8 mouse cellular contexts compared by ENCODE assay signal in the genomic region with DNA sequence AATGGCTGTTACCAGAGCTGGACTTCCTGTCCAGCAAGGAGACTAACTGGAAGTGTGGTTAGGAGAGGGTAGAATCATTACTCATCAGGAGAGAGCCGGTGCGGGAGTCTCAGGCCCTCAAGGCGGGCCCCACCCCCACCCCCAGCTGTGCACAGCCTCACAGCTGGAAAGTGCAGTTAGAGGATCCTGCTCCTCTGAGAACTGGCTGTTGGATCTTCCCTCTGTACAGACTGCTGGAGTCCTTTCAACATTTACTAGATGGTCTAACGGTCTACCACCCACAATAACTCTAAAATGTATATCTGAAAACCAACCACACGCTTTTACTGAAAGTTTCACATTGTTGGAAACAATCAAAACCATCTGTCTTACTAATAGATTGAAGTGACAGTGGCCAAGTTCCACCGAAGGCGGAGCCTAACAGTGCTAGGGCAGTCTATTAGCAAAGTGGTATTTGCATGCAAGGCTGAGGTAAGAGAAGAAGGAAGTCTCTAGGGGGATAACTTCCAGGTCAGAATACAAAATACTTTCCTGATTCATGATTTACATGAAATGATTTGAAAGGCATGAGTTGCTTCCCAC.
A peak's percentile ranks its signal among the peaks of the same experiment; 100 is the strongest.
DNase-seq lines count a peak whose midpoint lies in the region; ATAC-seq and TF ChIP-seq lines count a peak whose summit lies in the region.

No protein-coding gene starts in this region.

- peak; percentile 23 for DNase-seq in layer of hippocampus, adult 9-11 months
- DNase-seq in layer of hippocampus, adult 9-10 months (ENCODE audit: low spot score) = no peak
- DNase-seq in MEL (ENCODE audit: low read depth, low spot score) = peak; percentile 32
- peak; percentile 50 for DNase-seq in gastrocnemius, adult 2 months
- DNase-seq in liver, postnatal 0 days = peak; percentile 26
- no peak for DNase-seq in right cerebral cortex, postnatal 14 days
- no peak for DNase-seq in left cerebral cortex, adult 8-10 months (ENCODE audit: low spot score in 2 of 2)
- DNase-seq in urinary bladder, postnatal 10 days (ENCODE audit: low spot score) = no peak

- WGBS in liver, postnatal 0 days (ENCODE audit: insufficient replicate concordance) = 20% methylated on average over 7 of the region's 7 CpGs

- H3K36me3 ChIP-seq in MEL (ENCODE audit: control insufficient read depth in 1 of 2, insufficient read depth in 2 of 2, low read length in 2 of 2) = peaks cover 0 to 7% of the 10 kb centered on the region in 2 experiments; a peak in 2 of 4 replicates
- no peaks in the 10 kb centered on the region for H3K36me3 ChIP-seq in liver, postnatal 0 days (replicated peaks; ENCODE audit: insufficient read depth, low read length)

- no peak for TF ChIP-seq CTCF in MEL (IDR thresholded peaks at IDR 0.05 in 2 of 3, conservative IDR thresholded peaks at IDR 0.05 in 1 of 3; ENCODE audit: control insufficient read depth in 1 of 3, insufficient read depth in 1 of 3, low read depth in 2 of 3, low read length in 3 of 3, poor library complexity in 1 of 3, severe bottlenecking in 1 of 3)
- no peak for TF ChIP-seq CTCF in gastrocnemius, adult 2 months (IDR thresholded peaks at IDR 0.05)
- TF ChIP-seq CTCF in liver, postnatal 0 days (IDR thresholded peaks at IDR 0.05; ENCODE audit: low read depth) = no peak

- no peak for TF ChIP-seq RAD21 in MEL (IDR thresholded peaks at IDR 0.05; ENCODE audit: low read depth, low read length)

- TF ChIP-seq EP300 in MEL (IDR thresholded peaks at IDR 0.05; ENCODE audit: low read depth in 1 of 2, low read length in 2 of 2) = no peak
- no peak for TF ChIP-seq EP300 in liver, postnatal 0 days (IDR thresholded peaks at IDR 0.05; ENCODE audit: low read depth)

- H3K27me3 ChIP-seq in MEL (ENCODE audit: control insufficient read depth in 1 of 2, insufficient read depth in 2 of 2, low read length in 2 of 2) = no peaks in the 10 kb centered on the region
- no peaks in the 10 kb centered on the region for H3K27me3 ChIP-seq in liver, postnatal 0 days (ENCODE audit: insufficient read depth, low read length)

- no peak overlapping the region for H3K4me3 ChIP-seq in MEL (ENCODE audit: control insufficient read depth in 1 of 2, insufficient read depth in 1 of 2, low read depth in 2 of 2, low read length in 2 of 2)
- no peak overlapping the region for H3K4me3 ChIP-seq in gastrocnemius, adult 2 months
- no peak overlapping the region for H3K4me3 ChIP-seq in liver, postnatal 0 days (ENCODE audit: low read depth, low read length)

- intact Hi-C loops in gastrocnemius, adult 2 months (cut with DNase I) = no loop called here

- H3K4me1 ChIP-seq in MEL (ENCODE audit: control insufficient read depth in 1 of 2, insufficient read depth in 2 of 2, low read length in 2 of 2) = peaks cover 0 to 14% of the 10 kb centered on the region in 2 experiments; a peak in 2 of 4 replicates
- peaks cover 9% of the 10 kb centered on the region for H3K4me1 ChIP-seq in liver, postnatal 0 days (ENCODE audit: insufficient read depth)

- TF ChIP-seq POLR2A in MEL (IDR thresholded peaks at IDR 0.05; ENCODE audit: control insufficient read depth in 1 of 2, insufficient read depth in 1 of 2, low read depth in 1 of 2, low read length in 2 of 2, poor library complexity in 1 of 2) = no peak

- no peak overlapping the region for H3K27ac ChIP-seq in MEL (ENCODE audit: control insufficient read depth, low read depth, low read length)
- H3K27ac ChIP-seq in gastrocnemius, adult 2 months = peak overlapping the region; percentile 74
- H3K27ac ChIP-seq in liver, postnatal 0 days (ENCODE audit: low read depth) = peak overlapping the region; percentile 26

- peak overlapping the region; percentile 10; the same call in 1 of the 2 replicates for H3K4me2 ChIP-seq in liver, postnatal 0 days (ENCODE audit: low read depth, low read length)

- ATAC-seq in liver, postnatal 0 days = peak; percentile 65

- no peaks in the 10 kb centered on the region for H3K9me3 ChIP-seq in MEL (replicated peaks; ENCODE audit: insufficient read depth, low read length)
- no peaks in the 10 kb centered on the region for H3K9me3 ChIP-seq in liver, postnatal 0 days (ENCODE audit: low read length)

- no peak overlapping the region for H3K9ac ChIP-seq in MEL (ENCODE audit: control insufficient read depth, low read depth, low read length, poor library complexity, severe bottlenecking)
- H3K9ac ChIP-seq in liver, postnatal 0 days (replicated peaks) = no peak overlapping the region

- no peaks in the 10 kb centered on the region for H3K79me2 ChIP-seq in MEL (ENCODE audit: control insufficient read depth, insufficient read depth, low read length, poor library complexity)

TF ChIP-seq in MEL, 35 proteins besides CTCF, POLR2A, EP300 and RAD21:
- TF ChIP-seq E2F4 (IDR thresholded peaks at IDR 0.05; ENCODE audit: borderline replicate concordance, low read depth, low read length) = no peak
- no peak for TF ChIP-seq ZC3H11A (IDR thresholded peaks at IDR 0.05; ENCODE audit: low read depth, low read length)
- no peak for TF ChIP-seq MYB (IDR thresholded peaks at IDR 0.05; ENCODE audit: low read depth, low read length)
- TF ChIP-seq USF2 (IDR thresholded peaks at IDR 0.05; ENCODE audit: borderline replicate concordance in 1 of 2, insufficient read depth in 1 of 2, low read depth in 1 of 2, low read length in 2 of 2) = no peak
- TF ChIP-seq POLR2AphosphoS2 (IDR thresholded peaks at IDR 0.05; ENCODE audit: low read length) = no peak
- TF ChIP-seq ZNF384 (IDR thresholded peaks at IDR 0.05; ENCODE audit: low read depth, low read length) = no peak
- TF ChIP-seq RCOR1 (IDR thresholded peaks at IDR 0.05; ENCODE audit: low read depth, low read length) = no peak
- TF ChIP-seq ETS1 (IDR thresholded peaks at IDR 0.05; ENCODE audit: low read depth, low read length) = no peak
- no peak for TF ChIP-seq HCFC1 (IDR thresholded peaks at IDR 0.05; ENCODE audit: low read depth, low read length)
- no peak for TF ChIP-seq MYC (IDR thresholded peaks at IDR 0.05; ENCODE audit: low read depth, low read length)
- no peak for TF ChIP-seq ZMIZ1 (IDR thresholded peaks at IDR 0.05; ENCODE audit: low read depth, low read length)
- TF ChIP-seq CHD2 (IDR thresholded peaks at IDR 0.05; ENCODE audit: low read length) = no peak
- TF ChIP-seq POLR2AphosphoS5 (IDR thresholded peaks at IDR 0.05; ENCODE audit: borderline replicate concordance, low read depth, low read length) = no peak
- TF ChIP-seq USF1 (IDR thresholded peaks at IDR 0.05; ENCODE audit: low read depth, low read length) = no peak
TF ChIP-seq in MEL: peak in this region for 0.

Comparison
In these comparisons a context has a peak if more than half of its experiments do, and no peak if none do; other contexts are left out.
1. DNase-seq: peak in layer of hippocampus, adult 9-11 months (single experiment), MEL (single experiment), gastrocnemius, adult 2 months (single experiment) and liver, postnatal 0 days (single experiment); none in layer of hippocampus, adult 9-10 months (single experiment), right cerebral cortex, postnatal 14 days (single experiment), left cerebral cortex, adult 8-10 months (0 of 2) and urinary bladder, postnatal 10 days (single experiment).